28 mouse cellular contexts compared by ENCODE assay signal in the genomic region with DNA sequence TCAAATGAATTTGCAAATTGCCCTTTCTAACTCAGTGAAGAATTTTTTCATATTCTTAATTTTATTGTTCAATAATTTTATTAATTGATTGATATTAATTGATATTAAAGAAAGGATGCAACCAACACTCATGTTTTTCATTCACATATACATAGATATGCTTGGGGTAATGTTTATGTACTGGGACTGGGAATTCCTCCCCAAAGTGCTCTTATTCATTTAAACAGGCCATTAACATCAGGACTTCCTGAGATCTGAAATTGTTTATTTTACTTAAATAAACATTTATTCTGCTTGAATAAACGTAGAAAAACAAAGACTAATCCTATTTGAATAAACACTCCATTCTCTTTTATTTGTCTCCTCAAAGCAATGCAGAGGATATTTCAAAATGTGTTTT.
"Had no signal": no experiment of that assay in that cellular context is flagged by ENCODE, and none has a peak within 500 bp of the region (broad histone marks: within the 10 kb centered on the region; RNA-seq: fewer than 3 reads in every experiment).

No protein-coding gene starts in this region.

- H3K4me2 ChIP-seq: embryonic facial prominence, embryonic 12.5 days; embryonic facial prominence, embryonic 13.5 days; embryonic facial prominence, embryonic 15.5 days; forebrain, embryonic 12.5 days; forebrain, embryonic 13.5 days; forebrain, embryonic 15.5 days had no signal

- H3K9me3 ChIP-seq: embryonic facial prominence, embryonic 10.5 days; embryonic facial prominence, embryonic 12.5 days; embryonic facial prominence, embryonic 15.5 days; forebrain, embryonic 10.5 days; forebrain, embryonic 12.5 days; forebrain, embryonic 13.5 days; forebrain, embryonic 15.5 days had no signal

- H3K4me1 ChIP-seq: embryonic facial prominence, embryonic 10.5 days; embryonic facial prominence, embryonic 12.5 days; embryonic facial prominence, embryonic 13.5 days; embryonic facial prominence, embryonic 15.5 days; forebrain, embryonic 10.5 days; forebrain, embryonic 12.5 days; forebrain, embryonic 13.5 days; forebrain, embryonic 15.5 days had no signal

- H3K27me3 ChIP-seq: embryonic facial prominence, embryonic 12.5 days; embryonic facial prominence, embryonic 13.5 days; embryonic facial prominence, embryonic 15.5 days; forebrain, embryonic 12.5 days; forebrain, embryonic 13.5 days; forebrain, embryonic 15.5 days had no signal

- H3K36me3 ChIP-seq: embryonic facial prominence, embryonic 10.5 days; embryonic facial prominence, embryonic 12.5 days; embryonic facial prominence, embryonic 13.5 days; embryonic facial prominence, embryonic 15.5 days; forebrain, embryonic 10.5 days; forebrain, embryonic 12.5 days; forebrain, embryonic 15.5 days had no signal

- ATAC-seq: forebrain, embryonic 13.5 days; forebrain, embryonic 14.5 days; forebrain, embryonic 15.5 days; forebrain, embryonic 16.5 days; forebrain, postnatal 0 days had no signal

- DNase-seq: cerebellum, adult 2 months; cerebellum, adult 8-10 months; cerebellum, adult 9-10 months; cerebellum, adult 9-11 months; cerebellum, postnatal 10 days; cerebellum, postnatal 14 days; cerebellum, postnatal 25 days; cerebellum, postnatal 36 days; embryo, embryonic 11 days; forebrain, postnatal 0 days; gastrocnemius, adult 2 months; gastrocnemius, postnatal 10 days; gastrocnemius, postnatal 14 days; gastrocnemius, postnatal 25 days; gastrocnemius, postnatal 36 days; heart, adult 11 months; heart, adult 18-20 months had no signal

- H3K4me3 ChIP-seq: embryonic facial prominence, embryonic 10.5 days; embryonic facial prominence, embryonic 12.5 days; embryonic facial prominence, embryonic 13.5 days; embryonic facial prominence, embryonic 15.5 days; erythroblast, embryonic 14.5 days; forebrain, embryonic 10.5 days; forebrain, embryonic 12.5 days; forebrain, embryonic 13.5 days; forebrain, embryonic 15.5 days; gastrocnemius, adult 2 months had no signal

- H3K27ac ChIP-seq: embryonic facial prominence, embryonic 10.5 days; embryonic facial prominence, embryonic 12.5 days; embryonic facial prominence, embryonic 13.5 days; embryonic facial prominence, embryonic 15.5 days; forebrain, embryonic 10.5 days; forebrain, embryonic 12.5 days; forebrain, embryonic 13.5 days; forebrain, embryonic 15.5 days; gastrocnemius, adult 2 months had no signal

- H3K9ac ChIP-seq: embryonic facial prominence, embryonic 12.5 days; embryonic facial prominence, embryonic 13.5 days; embryonic facial prominence, embryonic 15.5 days; forebrain, embryonic 12.5 days; forebrain, embryonic 13.5 days; forebrain, embryonic 15.5 days; forebrain, postnatal 0 days had no signal
